Mouse (Mus musculus): ENCODE measurements around the gene BC037034. TPM values are rescaled to one million over a fixed set of nuclear protein-coding genes. Genes with fewer than 3 reads are reported as not detected.
A peak's percentile ranks its signal among the peaks of the same experiment; 100 is the strongest.

The BC037034 gene
- polyA plus RNA-seq, 1 experiment from 2014 or later, result 25.4 TPM

DNA sequence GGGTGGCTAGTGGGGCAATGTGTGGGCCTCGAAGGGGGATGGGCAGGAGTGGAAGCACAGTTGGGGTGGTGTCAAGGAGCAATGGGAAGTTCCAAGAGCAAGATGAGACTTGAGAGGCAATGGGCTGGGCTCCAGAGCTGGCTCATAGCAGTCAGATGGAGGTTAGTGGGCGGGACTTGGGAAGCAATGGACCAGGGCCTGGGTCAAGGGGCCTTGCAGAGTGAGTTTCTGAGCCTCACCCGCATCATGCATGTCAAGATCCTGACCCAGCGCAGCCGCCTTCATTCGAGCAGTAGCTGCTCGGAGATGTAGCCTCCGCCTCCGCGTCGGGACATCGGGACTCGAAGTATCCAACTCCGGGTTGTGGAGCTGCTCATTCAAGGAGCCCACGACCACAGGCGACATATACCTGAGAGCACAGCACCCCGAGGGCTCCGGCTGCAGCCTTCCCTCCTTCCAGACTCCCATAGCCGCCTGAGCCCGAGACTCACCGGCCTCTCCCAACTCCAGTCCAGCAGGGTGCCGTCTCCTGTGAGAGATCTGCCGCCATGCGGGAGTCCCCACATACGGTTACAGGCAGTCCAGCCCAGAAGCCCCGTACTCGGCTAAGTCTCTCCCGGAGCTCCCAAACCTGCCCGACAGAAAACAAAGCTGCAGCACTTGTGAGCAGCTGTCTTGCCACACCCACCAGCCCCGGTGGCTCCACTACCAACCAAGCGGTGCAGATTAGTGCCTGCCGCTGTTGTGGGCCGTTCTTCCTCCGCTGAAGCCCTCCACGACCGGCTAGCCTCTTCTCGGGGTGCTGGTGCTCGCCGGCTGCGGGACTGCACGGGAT lies 11.6 kb upstream of the BC037034 start:
- H3K4me3 ChIP-seq, result peak overlapping the region; percentile 34
- H3K4me1 ChIP-seq, result peaks cover 62% of the 10 kb centered on the region
- no peak for ATAC-seq (ENCODE audit: low FRiP score, low read depth)
- WGBS, result 10% methylated on average over 41 of the region's 41 CpGs
- peak overlapping the region; percentile 58 for H3K9ac ChIP-seq
- H3K36me3 ChIP-seq, result peaks cover 35% of the 10 kb centered on the region
- H3K9me3 ChIP-seq, result peaks cover 2% of the 10 kb centered on the region; the same call in 1 of the 2 replicates
- H3K27me3 ChIP-seq (replicated peaks), result no peaks in the 10 kb centered on the region
- no peak overlapping the region for H3K27ac ChIP-seq
- peak overlapping the region; percentile 89 for H3K4me2 ChIP-seq (replicated peaks)

DNA sequence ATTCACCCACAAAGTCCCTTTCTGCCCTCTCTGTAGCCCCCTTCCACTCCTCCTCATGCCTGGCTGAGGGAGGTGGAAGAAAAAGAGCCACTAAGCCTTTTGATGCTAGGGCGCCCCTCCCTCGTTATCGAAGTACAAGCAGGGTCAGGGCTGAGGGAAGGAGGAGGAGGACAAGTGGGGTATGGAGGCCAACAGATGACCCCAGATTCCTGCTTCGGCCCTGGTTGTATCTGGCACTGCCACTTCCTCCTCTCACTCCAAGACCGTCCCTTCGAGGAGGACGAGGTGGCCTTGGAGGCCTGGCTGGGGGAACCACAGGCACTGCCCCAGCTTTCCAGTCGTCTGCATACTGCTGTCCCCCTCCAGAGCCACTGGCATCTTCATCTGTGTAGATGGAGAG lies 10.4 kb upstream of the BC037034 start:
- 69% methylated on average over 8 of the region's 8 CpGs for WGBS

DNA sequence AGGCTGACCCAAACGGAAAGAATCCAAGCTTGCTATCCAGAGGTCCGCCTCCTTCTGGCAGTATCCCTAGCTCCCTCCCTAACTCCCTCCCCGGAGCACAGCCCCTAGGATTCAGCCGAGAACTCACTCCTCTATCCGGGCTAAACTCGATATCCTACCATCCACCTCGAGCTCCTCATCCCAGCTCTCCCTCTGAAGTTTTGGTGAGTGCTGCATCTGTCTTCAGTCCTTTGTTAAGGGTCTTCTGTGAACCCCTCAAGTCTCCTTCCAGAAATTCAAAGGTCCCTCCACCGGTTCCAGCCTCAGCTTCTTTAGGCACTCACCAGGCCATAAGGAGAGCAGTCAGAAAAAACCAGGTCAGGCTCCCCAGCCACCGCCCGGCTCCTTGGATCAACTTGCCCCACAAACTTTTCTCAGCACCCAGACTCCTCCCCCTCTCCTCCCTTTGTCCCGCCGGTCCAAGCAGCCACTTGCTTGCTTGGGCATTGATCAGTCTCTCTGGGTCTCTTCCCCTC lies 8.6 kb upstream of the BC037034 start, which contains the start of gene Gal3st4:
TSS of gene Gal3st4 (minus strand) at position 432 of the 515 bp plus-strand sequence.
- H3K9ac ChIP-seq, result peak within 1 kb of the TSS; percentile 42
- WGBS, result 2% methylated on average over 12 of the region's 12 CpGs
- H3K27me3 ChIP-seq (replicated peaks), result no peaks in the 10 kb centered on the region
- H3K4me2 ChIP-seq (replicated peaks), result peak within 1 kb of the TSS; percentile 47
- no peak within 1 kb of the TSS for H3K27ac ChIP-seq
- ATAC-seq (ENCODE audit: low FRiP score, low read depth), result no peak
- H3K4me1 ChIP-seq, result peaks cover 45% of the 10 kb centered on the region
- no peaks in the 10 kb centered on the region for H3K9me3 ChIP-seq
- H3K36me3 ChIP-seq, result peaks cover 24% of the 10 kb centered on the region
- peak within 1 kb of the TSS; percentile 14; the same call in 1 of the 2 replicates for H3K4me3 ChIP-seq

More for the DNA sequence above, 10.4 kb upstream of the BC037034 start:
- ATAC-seq (ENCODE audit: low FRiP score, low read depth), result no peak
- no peaks in the 10 kb centered on the region for H3K9me3 ChIP-seq
- no peak overlapping the region for H3K4me3 ChIP-seq
- no peak overlapping the region for H3K27ac ChIP-seq
- no peak overlapping the region for H3K4me2 ChIP-seq (replicated peaks)
- H3K27me3 ChIP-seq (replicated peaks), result no peaks in the 10 kb centered on the region
- no peak overlapping the region for H3K9ac ChIP-seq
- peaks cover 62% of the 10 kb centered on the region for H3K4me1 ChIP-seq
- H3K36me3 ChIP-seq, result peaks cover 35% of the 10 kb centered on the region

DNA sequence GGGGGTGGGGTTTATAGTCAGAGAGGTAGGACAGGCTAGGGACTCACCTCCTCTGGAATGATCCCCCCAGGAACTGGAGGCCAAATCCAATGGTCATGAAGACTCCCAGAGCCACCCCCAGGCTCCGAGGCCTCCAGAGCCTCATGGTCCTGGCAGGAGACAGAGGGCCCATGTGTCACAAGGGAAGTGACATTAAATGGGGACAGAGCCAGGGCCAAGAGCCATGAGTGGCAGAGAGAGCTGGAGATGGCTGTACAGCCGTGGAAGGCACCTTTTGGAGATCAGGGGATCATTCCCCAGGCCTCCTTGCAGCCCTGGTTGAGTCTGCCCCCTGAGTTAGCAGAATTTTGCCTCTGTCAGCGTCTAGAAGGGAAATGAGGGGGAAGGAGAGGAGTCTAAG lies 7.4 kb upstream of the BC037034 start:
- Histone ChIP-seq H3K4me1 (peaks cover 33% of the 10 kb centered on the region), H3K36me3 (peaks cover 12% of the 10 kb centered on the region), H3K4me3 (no peak overlapping the region), H3K27ac (no peak overlapping the region), H3K9me3 (no peaks in the 10 kb centered on the region), H3K9ac (no peak overlapping the region), H3K27me3 (replicated peaks) (no peaks in the 10 kb centered on the region), H3K4me2 (replicated peaks) (peak overlapping the region; percentile 47; the same call in 1 of the 2 replicates)
- no peak for ATAC-seq (ENCODE audit: low FRiP score, low read depth)
- WGBS, result 69% methylated on average over 3 of the region's 3 CpGs

DNA sequence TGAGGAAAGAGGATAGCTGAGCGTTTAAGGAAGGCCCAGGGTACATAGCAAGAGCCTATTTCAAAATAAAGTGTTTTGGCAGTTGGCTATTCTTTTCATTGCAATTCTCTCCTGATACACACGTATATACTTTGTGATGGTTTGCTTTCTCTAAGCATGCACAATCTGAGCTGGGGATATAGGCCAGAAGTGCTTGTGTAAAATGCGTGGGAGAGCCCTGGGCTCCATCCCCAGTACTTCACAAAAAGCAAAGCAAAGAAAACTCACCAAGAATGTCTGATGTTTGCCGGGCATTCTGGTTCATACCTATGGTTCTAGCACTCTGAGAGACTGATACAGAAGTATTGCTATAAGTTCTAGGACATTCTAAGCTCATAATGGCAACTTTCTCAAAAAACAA lies 5.1 kb upstream of the BC037034 start:
- no peaks in the 10 kb centered on the region for H3K9me3 ChIP-seq
- no peak for ATAC-seq (ENCODE audit: low FRiP score, low read depth)
- no peaks in the 10 kb centered on the region for H3K27me3 ChIP-seq (replicated peaks)
- H3K4me3 ChIP-seq, result no peak overlapping the region
- no peak overlapping the region for H3K4me2 ChIP-seq (replicated peaks)
- H3K36me3 ChIP-seq, result peaks cover 9% of the 10 kb centered on the region
- WGBS, result 82% methylated on average over 4 of the region's 4 CpGs
- no peak overlapping the region for H3K27ac ChIP-seq
- H3K4me1 ChIP-seq, result peaks cover 20% of the 10 kb centered on the region
- no peak overlapping the region for H3K9ac ChIP-seq

DNA sequence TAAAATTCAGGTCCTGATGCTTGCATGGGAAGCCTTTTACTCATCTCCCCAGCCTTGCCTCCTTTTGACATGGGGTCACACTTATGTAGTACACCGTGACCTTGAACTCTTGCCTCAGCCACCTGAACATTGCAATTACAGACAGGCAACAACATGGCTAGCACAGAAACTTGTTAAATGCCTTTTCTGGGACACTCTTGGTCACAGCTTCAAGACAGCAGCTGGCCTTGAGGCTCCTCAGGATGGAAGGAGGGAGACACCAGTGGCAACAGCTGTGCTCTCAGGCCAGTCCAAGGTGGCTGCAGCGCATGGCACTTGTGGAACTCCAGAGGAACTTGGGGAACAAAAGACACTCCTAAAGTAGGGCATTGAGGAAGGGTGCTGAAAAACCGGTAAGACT lies 3.3 kb upstream of the BC037034 start:
- Histone ChIP-seq H3K27ac (no peak overlapping the region), H3K9ac (no peak overlapping the region), H3K36me3 (peaks cover 10% of the 10 kb centered on the region), H3K4me2 (replicated peaks) (no peak overlapping the region), H3K9me3 (no peaks in the 10 kb centered on the region), H3K27me3 (replicated peaks) (no peaks in the 10 kb centered on the region), H3K4me1 (peaks cover 20% of the 10 kb centered on the region), H3K4me3 (no peak overlapping the region)
- no peak for ATAC-seq (ENCODE audit: low FRiP score, low read depth)
- WGBS, result 89% methylated on average over 3 of the region's 3 CpGs

DNA sequence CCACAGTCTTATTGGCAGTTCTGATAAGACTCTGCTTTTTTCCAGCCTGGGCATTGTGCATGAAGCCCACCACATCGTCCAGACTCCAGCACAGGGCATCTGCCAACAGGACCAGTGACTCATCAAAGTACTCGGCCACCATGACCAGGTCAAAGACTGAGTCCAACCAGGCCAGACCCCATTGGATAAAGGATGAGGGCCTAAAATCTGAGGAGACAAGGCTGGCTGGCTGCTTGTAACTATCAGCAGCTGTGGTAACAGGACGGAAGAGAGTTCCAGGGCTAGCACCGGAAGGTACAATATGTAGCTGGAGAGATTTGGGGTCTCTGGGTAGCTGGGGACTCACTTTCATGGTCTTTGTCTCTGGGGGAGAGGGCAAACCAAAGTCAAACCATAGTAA lies 1.9 kb upstream of the BC037034 start:
- H3K4me2 ChIP-seq (replicated peaks), result no peak overlapping the region
- H3K4me1 ChIP-seq, result peaks cover 21% of the 10 kb centered on the region
- no peak for ATAC-seq (ENCODE audit: low FRiP score, low read depth)
- H3K4me3 ChIP-seq, result no peak overlapping the region
- H3K27me3 ChIP-seq (replicated peaks), result no peaks in the 10 kb centered on the region
- H3K9me3 ChIP-seq, result no peaks in the 10 kb centered on the region
- peaks cover 24% of the 10 kb centered on the region for H3K36me3 ChIP-seq
- H3K9ac ChIP-seq, result no peak overlapping the region
- H3K27ac ChIP-seq, result no peak overlapping the region
- WGBS, result 97% methylated on average over 4 of the region's 4 CpGs

DNA sequence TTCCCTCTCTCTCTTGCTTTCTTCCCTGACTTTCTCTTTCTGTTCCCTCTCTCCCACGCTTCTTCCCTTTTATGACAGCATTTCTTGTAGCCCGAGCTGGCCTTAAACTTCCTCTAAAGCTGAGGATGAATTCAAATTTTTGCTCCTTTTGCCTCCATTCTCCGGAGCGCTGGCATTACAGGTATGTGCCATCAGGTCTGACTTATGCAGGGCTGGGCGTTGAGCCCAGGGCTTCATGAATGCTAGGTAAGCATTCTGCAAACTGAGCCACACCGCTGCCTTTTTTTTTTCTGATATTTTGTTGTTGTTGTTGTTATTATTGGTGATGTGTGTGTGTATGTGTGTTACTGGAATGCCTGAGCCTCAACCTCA lies 360 bp upstream of the BC037034 start:
- peaks cover 39% of the 10 kb centered on the region for H3K36me3 ChIP-seq
- peak overlapping the region; percentile 100 for H3K4me2 ChIP-seq (replicated peaks)
- no peaks in the 10 kb centered on the region for H3K9me3 ChIP-seq
- H3K4me3 ChIP-seq, result peak overlapping the region; percentile 97
- no peak for ATAC-seq (ENCODE audit: low FRiP score, low read depth)
- 13% methylated on average over 6 of the region's 6 CpGs for WGBS
- H3K4me1 ChIP-seq, result peaks cover 21% of the 10 kb centered on the region
- H3K9ac ChIP-seq, result peak overlapping the region; percentile 97
- no peaks in the 10 kb centered on the region for H3K27me3 ChIP-seq (replicated peaks)
- no peak overlapping the region for H3K27ac ChIP-seq

DNA sequence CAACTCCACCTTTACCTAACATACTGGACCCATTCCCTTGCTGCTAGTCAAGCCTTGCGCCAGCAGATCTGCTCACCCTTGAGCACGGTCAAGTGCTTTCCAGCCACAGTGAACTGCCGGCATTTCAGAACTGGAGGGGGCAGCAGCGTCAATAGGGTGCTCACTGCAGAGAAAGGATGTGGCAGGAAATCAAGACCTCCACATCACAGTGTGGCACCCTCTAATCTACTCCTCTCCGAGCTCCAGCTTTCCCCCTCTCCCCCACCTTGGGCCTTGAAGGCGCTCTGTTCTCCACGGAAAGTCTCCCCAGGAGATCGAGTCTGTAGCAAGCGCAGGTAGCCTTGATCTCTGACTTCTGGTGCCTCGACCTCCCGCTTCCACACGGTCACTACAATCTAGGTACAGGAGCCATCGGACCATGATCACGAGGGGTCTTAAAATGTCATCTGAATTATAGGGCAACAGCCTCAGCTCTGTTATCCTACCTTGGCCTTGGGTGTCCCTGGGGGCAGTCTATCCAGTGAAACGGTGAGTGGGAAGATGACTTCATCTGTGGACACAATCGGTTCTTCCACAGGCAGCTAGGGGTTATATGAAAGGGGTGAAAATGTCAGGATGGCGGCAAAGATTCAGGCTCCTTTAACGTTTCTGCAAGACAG lies 1.1 kb downstream of the BC037034 start:
- H3K27me3 ChIP-seq (replicated peaks), result no peaks in the 10 kb centered on the region
- peak overlapping the region; percentile 100 for H3K4me2 ChIP-seq (replicated peaks)
- H3K4me1 ChIP-seq, result peaks cover 21% of the 10 kb centered on the region
- H3K27ac ChIP-seq, result no peak overlapping the region
- H3K36me3 ChIP-seq, result peaks cover 52% of the 10 kb centered on the region
- ATAC-seq (ENCODE audit: low FRiP score, low read depth), result no peak
- 72% methylated on average over 18 of the region's 18 CpGs for WGBS
- H3K4me3 ChIP-seq, result peak overlapping the region; percentile 97
- H3K9me3 ChIP-seq, result no peaks in the 10 kb centered on the region
- H3K9ac ChIP-seq, result peak overlapping the region; percentile 97

DNA sequence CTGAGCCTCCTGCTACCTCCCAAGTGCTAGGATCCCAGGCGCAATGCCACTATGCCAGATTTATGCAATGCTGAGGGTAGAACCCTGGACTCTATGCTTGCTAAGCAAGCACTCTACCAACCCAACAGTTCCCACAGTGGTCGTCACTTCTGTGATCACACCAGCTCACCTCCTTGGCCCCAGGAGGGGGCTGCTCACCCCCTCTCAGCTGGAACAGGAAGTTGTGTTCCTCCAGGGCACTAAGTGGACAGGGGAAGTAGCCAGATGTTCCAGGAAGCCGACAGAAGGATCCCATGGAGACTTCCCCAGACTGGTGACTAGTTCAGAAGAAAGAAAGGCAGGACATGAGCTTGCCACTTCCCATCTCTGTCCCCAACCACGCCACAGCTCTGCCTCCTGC lies 1.8 kb downstream of the BC037034 start:
- no peak overlapping the region for H3K4me3 ChIP-seq
- peaks cover 52% of the 10 kb centered on the region for H3K36me3 ChIP-seq
- no peak for ATAC-seq (ENCODE audit: low FRiP score, low read depth)
- H3K4me1 ChIP-seq, result peaks cover 22% of the 10 kb centered on the region
- peak overlapping the region; percentile 100 for H3K4me2 ChIP-seq (replicated peaks)
- no peak overlapping the region for H3K27ac ChIP-seq
- no peaks in the 10 kb centered on the region for H3K9me3 ChIP-seq
- 87% methylated on average over 4 of the region's 4 CpGs for WGBS
- peak overlapping the region; percentile 97; the same call in 1 of the 2 replicates for H3K9ac ChIP-seq
- H3K27me3 ChIP-seq (replicated peaks), result no peaks in the 10 kb centered on the region

DNA sequence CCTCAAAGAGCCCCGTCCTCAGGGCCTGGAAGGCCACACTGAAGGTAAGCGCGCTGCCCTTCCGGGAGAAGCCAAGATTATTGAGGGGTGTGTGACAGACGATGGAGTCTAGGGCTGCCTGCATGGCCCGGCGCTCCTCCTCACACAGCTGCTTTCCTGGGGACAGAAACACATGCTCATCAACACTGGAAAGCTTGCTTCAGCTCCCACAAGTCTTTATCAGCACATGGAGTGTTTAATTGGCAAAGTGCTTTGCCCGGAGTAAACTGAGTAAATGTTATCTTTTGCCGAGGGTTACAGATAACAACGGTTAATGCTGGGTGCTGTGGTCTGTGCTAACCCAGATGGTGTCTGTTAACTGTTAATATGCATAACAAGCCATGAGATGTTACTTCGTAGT lies 3.0 kb downstream of the BC037034 start:
- Histone ChIP-seq H3K4me3 (no peak overlapping the region), H3K4me2 (replicated peaks) (no peak overlapping the region), H3K27me3 (replicated peaks) (no peaks in the 10 kb centered on the region), H3K9ac (no peak overlapping the region), H3K27ac (no peak overlapping the region), H3K9me3 (no peaks in the 10 kb centered on the region), H3K36me3 (peaks cover 47% of the 10 kb centered on the region), H3K4me1 (peaks cover 34% of the 10 kb centered on the region)
- 92% methylated on average over 11 of the region's 11 CpGs for WGBS
- no peak for ATAC-seq (ENCODE audit: low FRiP score, low read depth)

DNA sequence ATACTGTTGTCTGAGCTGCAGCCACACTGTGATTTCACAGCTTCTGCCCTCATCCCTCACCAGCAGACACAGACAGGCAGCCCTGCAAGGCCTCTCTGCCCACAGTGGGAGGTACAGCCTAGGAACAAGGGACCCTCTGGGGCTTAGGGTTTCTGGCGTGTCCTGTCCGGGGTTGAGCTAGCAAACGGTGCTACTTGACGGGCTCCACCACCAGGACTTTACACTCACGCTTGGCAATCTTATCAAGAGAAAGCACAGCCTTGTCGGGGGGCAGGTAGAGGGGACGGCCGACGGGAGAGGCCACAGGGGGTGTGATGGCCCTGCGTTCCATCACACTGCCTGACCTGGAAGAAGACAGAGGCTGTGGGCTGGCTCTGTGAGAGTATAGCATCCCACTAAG lies 3.8 kb downstream of the BC037034 start:
- ATAC-seq (ENCODE audit: low FRiP score, low read depth), result no peak
- no peak overlapping the region for H3K27ac ChIP-seq
- WGBS, result 86% methylated on average over 10 of the region's 10 CpGs
- H3K27me3 ChIP-seq (replicated peaks), result no peaks in the 10 kb centered on the region
- peaks cover 34% of the 10 kb centered on the region for H3K4me1 ChIP-seq
- no peaks in the 10 kb centered on the region for H3K9me3 ChIP-seq
- 0 out of 2 replicates have a peak overlapping the region, but pooled peaks have one; percentile 5 for H3K4me3 ChIP-seq
- H3K4me2 ChIP-seq (replicated peaks), result no peak overlapping the region; the same call in 1 of the 2 replicates
- 0 out of 2 replicates have a peak overlapping the region, but pooled peaks have one; percentile 13 for H3K9ac ChIP-seq
- H3K36me3 ChIP-seq, result peaks cover 44% of the 10 kb centered on the region
